Mouse (Mus musculus) adrenal gland, adult 2 months (tissue): ENCODE measurements around the gene Dgkd. TPM values are rescaled to one million over a fixed set of nuclear protein-coding genes. Genes with fewer than 3 reads are reported as not detected.

Experiments used
- DNase-seq: peaks from one replicate; pipeline ENCODE4 v3.0.0; 2021
- polyA plus RNA-seq: library from polyadenylated mRNA; depleted of rRNA; stranded (reverse); fragments of >200 nt; gene quantifications from 2 replicates; pipeline ENCODE4 v1.2.3, GENCODE M21; 2012; rRNA removed
- total RNA-seq, 2 experiments: library from RNA; stranded (reverse); gene quantifications; 2 replicates each; pipeline ENCODE4 v1.2.3; 2021

The Dgkd gene
- total and polyA plus RNA-seq, 3 experiments = 15.2 to 66.7 (median 49.1) TPM

- peak; percentile 31 for DNase-seq
Measured at GRCm38 (mm10) chr1:87935546-87935945, 82.5 kb downstream of the Dgkd start.

GRCm38 (mm10) chr1:87936075-87936474, 83.0 kb downstream of the Dgkd start:
- DNase-seq = no peak

GRCm38 (mm10) chr1:87936516-87936915, 83.4 kb downstream of the Dgkd start:
- no peak for DNase-seq

GRCm38 (mm10) chr1:87941765-87942164, 88.7 kb downstream of the Dgkd start:
- DNase-seq = no peak

- DNase-seq = no peak
Measured at GRCm38 (mm10) chr1:87947681-87948091, 94.6 kb downstream of the Dgkd start.

GRCm38 (mm10) chr1:87951641-87952040, 98.6 kb downstream of the Dgkd start:
- no peak for DNase-seq

GRCm38 (mm10) chr1:87953073-87953472, 100.0 kb downstream of the Dgkd start:
- DNase-seq = no peak

GRCm38 (mm10) chr1:87958931-87959330, 105.8 kb downstream of the Dgkd start:
- DNase-seq = no peak

GRCm38 (mm10) chr1:87959532-87959931, 106.4 kb downstream of the Dgkd start:
- no peak for DNase-seq

GRCm38 (mm10) chr1:87959998-87960431, 106.9 kb downstream of the Dgkd start:
- no peak for DNase-seq

- no peak for DNase-seq
Measured at GRCm38 (mm10) chr1:87960752-87961151, 107.7 kb downstream of the Dgkd start.

GRCm38 (mm10) chr1:87961459-87962167, 108.5 kb downstream of the Dgkd start:
- DNase-seq = no peak

- no peak for DNase-seq
Measured at GRCm38 (mm10) chr1:87970381-87970780, 117.3 kb downstream of the Dgkd start.

GRCm38 (mm10) chr1:87982291-87982690, 129.2 kb downstream of the Dgkd start:
- DNase-seq = no peak

- no peak for DNase-seq
Measured at GRCm38 (mm10) chr1:87992716-87993115, 139.6 kb downstream of the Dgkd start.

Other genes starting within 250 kb of the Dgkd start
- 10 to 100 TPM; 11.5 to 18.4 TPM for gene Inpp5d, start 233.0 kb upstream of the Dgkd start, total RNA-seq
- 17.5 and 21.1 TPM in 2 replicates for gene Inpp5d, start 233.0 kb upstream of the Dgkd start, polyA plus RNA-seq
- 10 to 100 TPM; 28.5 to 33.8 TPM for gene Atg16l1, start 97.4 kb upstream of the Dgkd start, total RNA-seq
- gene Atg16l1, start 97.4 kb upstream of the Dgkd start, polyA plus RNA-seq = 15.9 and 17.1 TPM in 2 replicates
- 1 to 10 TPM; 1.4 to 2.4 TPM for gene Sag, start 49.6 kb upstream of the Dgkd start, total RNA-seq
- 0.48 and 0.57 TPM in 2 replicates for gene Sag, start 49.6 kb upstream of the Dgkd start, polyA plus RNA-seq
- 10 to 100 TPM; 21.5 to 22.6 TPM for gene Usp40, start 155.3 kb downstream of the Dgkd start, total RNA-seq
- 4.5 and 5.0 TPM in 2 replicates for gene Usp40, start 155.3 kb downstream of the Dgkd start, polyA plus RNA-seq
- gene Ugt1a10, start 202.1 kb downstream of the Dgkd start, total RNA-seq = not detected
- not detected in 2 replicates for gene Ugt1a10, start 202.1 kb downstream of the Dgkd start, polyA plus RNA-seq
- gene Ugt1a9, start 217.5 kb downstream of the Dgkd start, total RNA-seq = under 1 TPM; 0.14 to 0.61 TPM
- gene Ugt1a9, start 217.5 kb downstream of the Dgkd start, polyA plus RNA-seq = not detected in 2 replicates
- gene Ugt1a8, start 234.5 kb downstream of the Dgkd start, total RNA-seq = not detected
- gene Ugt1a8, start 234.5 kb downstream of the Dgkd start, polyA plus RNA-seq = not detected in 2 replicates
- 1 to 10 TPM; 1.8 to 2.7 TPM for gene Ugt1a7c, start 241.8 kb downstream of the Dgkd start, total RNA-seq
- gene Ugt1a7c, start 241.8 kb downstream of the Dgkd start, polyA plus RNA-seq = 0.50 and 1.2 TPM in 2 replicates
- gene Ugt1a6b, start 250.0 kb downstream of the Dgkd start, total RNA-seq = 1 to 10 TPM; 4.8 to 6.5 TPM
- gene Ugt1a6b, start 250.0 kb downstream of the Dgkd start, polyA plus RNA-seq = 8.9 and 9.5 TPM in 2 replicates